Comparison of ENCODE assay signal across 11 mouse cellular contexts in genomic region chr8:86734954-86735353, GRCm38 (mm10). TPM values are rescaled to one million over a fixed set of nuclear protein-coding genes. Genes with fewer than 3 reads are reported as not detected.
"Had no signal": no experiment of that assay in that cellular context is flagged by ENCODE, and none has a peak within 500 bp of the region (broad histone marks: within the 10 kb centered on the region; RNA-seq: fewer than 3 reads in every experiment).

No protein-coding gene starts in this region.

- H3K9ac ChIP-seq: lung, embryonic 15.5 days; midbrain, embryonic 13.5 days; neural tube, embryonic 12.5 days had no signal

- H3K4me2 ChIP-seq: liver, embryonic 11.5 days; lung, embryonic 15.5 days; midbrain, embryonic 13.5 days; neural tube, embryonic 12.5 days had no signal

- H3K9me3 ChIP-seq: limb, embryonic 10.5 days; lung, embryonic 15.5 days; midbrain, embryonic 13.5 days; neural tube, embryonic 12.5 days had no signal

- H3K4me3 ChIP-seq: left cerebral cortex, adult 2 months; limb, embryonic 10.5 days; lung, embryonic 15.5 days; midbrain, embryonic 13.5 days; myocyte; neural tube, embryonic 12.5 days had no signal

- DNase-seq: lung, postnatal 14 days; spleen, adult 18-20 months; thymus, adult 2 months had no signal

- ATAC-seq: midbrain, embryonic 13.5 days had no signal

- H3K4me1 ChIP-seq: limb, embryonic 10.5 days had no signal

- H3K27ac ChIP-seq: left cerebral cortex, adult 2 months; limb, embryonic 10.5 days; lung, embryonic 15.5 days; macrophage; neural tube, embryonic 12.5 days had no signal

- H3K36me3 ChIP-seq: lung, embryonic 15.5 days; midbrain, embryonic 13.5 days; neural tube, embryonic 12.5 days had no signal

- H3K27me3 ChIP-seq: lung, embryonic 15.5 days; midbrain, embryonic 13.5 days; neural tube, embryonic 12.5 days had no signal

RNA-seq across cellular contexts. Expression of gene Gm10638, which starts 10.5 kb away (rescaled TPM):
- polyA plus RNA-seq: macrophage had no signal
